Comparison of ENCODE assay signal across 13 mouse cellular contexts in genomic region chr11:60197998-60198619, GRCm38 (mm10). TPM values are rescaled to one million over a fixed set of nuclear protein-coding genes. Genes with fewer than 3 reads are reported as not detected.
DNase-seq lines count a peak whose midpoint lies in the region; ATAC-seq and TF ChIP-seq lines count a peak whose summit lies in the region.
"Had no signal": no experiment of that assay in that cellular context is flagged by ENCODE, and none has a peak within 500 bp of the region (broad histone marks: within the 10 kb centered on the region; RNA-seq: fewer than 3 reads in every experiment).

No protein-coding gene starts in this region.

- H3K36me3 ChIP-seq in forebrain, embryonic 14.5 days (ENCODE audit: control insufficient read depth, insufficient read depth, low read length): peaks cover 92% of the 10 kb centered on the region
- peaks cover 97% of the 10 kb centered on the region for H3K36me3 ChIP-seq in forebrain, embryonic 12.5 days (replicated peaks)
- peaks cover 96% of the 10 kb centered on the region for H3K36me3 ChIP-seq in limb, embryonic 12.5 days
- H3K36me3 ChIP-seq in limb, embryonic 10.5 days: peaks cover 98% of the 10 kb centered on the region
- peaks cover 0 to 15% of the 10 kb centered on the region in 2 experiments; a peak in 2 of 4 replicates for H3K36me3 ChIP-seq in MEL (ENCODE audit: control insufficient read depth in 1 of 2, insufficient read depth in 2 of 2, low read length in 2 of 2)
- peaks cover 36% of the 10 kb centered on the region for H3K36me3 ChIP-seq in hindbrain, postnatal 0 days (ENCODE audit: insufficient read depth, low read length)

- 0 out of 2 replicates have a peak overlapping the region, but pooled peaks have one; percentile 39 for H3K27ac ChIP-seq in forebrain, embryonic 14.5 days (ENCODE audit: low read depth, low read length)
- no peak overlapping the region for H3K27ac ChIP-seq in forebrain, embryonic 12.5 days
- H3K27ac ChIP-seq in limb, embryonic 12.5 days: peak overlapping the region; percentile 62
- no peak overlapping the region for H3K27ac ChIP-seq in limb, embryonic 10.5 days
- H3K27ac ChIP-seq in MEL (ENCODE audit: control insufficient read depth, low read depth, low read length): no peak overlapping the region
- no peak overlapping the region; the same call in 1 of the 2 replicates for H3K27ac ChIP-seq in hindbrain, postnatal 0 days
- H3K27ac ChIP-seq: left cerebral cortex, adult 2 months; liver, embryonic 13.5 days had no signal

- no peaks in the 10 kb centered on the region for H3K27me3 ChIP-seq in forebrain, embryonic 14.5 days (replicated peaks; ENCODE audit: control insufficient read depth, insufficient read depth, low read length)
- no peaks in the 10 kb centered on the region for H3K27me3 ChIP-seq in forebrain, embryonic 12.5 days
- no peaks in the 10 kb centered on the region for H3K27me3 ChIP-seq in limb, embryonic 12.5 days
- H3K27me3 ChIP-seq in limb, embryonic 10.5 days (ENCODE audit: low read depth, poor library complexity, severe bottlenecking): no peaks in the 10 kb centered on the region
- no peaks in the 10 kb centered on the region for H3K27me3 ChIP-seq in MEL (ENCODE audit: control insufficient read depth in 1 of 2, insufficient read depth in 2 of 2, low read length in 2 of 2)
- H3K27me3 ChIP-seq in hindbrain, postnatal 0 days (ENCODE audit: insufficient read depth, low read length): no peaks in the 10 kb centered on the region
- H3K27me3 ChIP-seq: liver, embryonic 13.5 days; Patski had no signal

- TF ChIP-seq CTCF in MEL (IDR thresholded peaks at IDR 0.05 in 2 of 3, conservative IDR thresholded peaks at IDR 0.05 in 1 of 3; ENCODE audit: control insufficient read depth in 1 of 3, insufficient read depth in 1 of 3, low read depth in 2 of 3, low read length in 3 of 3, poor library complexity in 1 of 3, severe bottlenecking in 1 of 3): no peak
- TF ChIP-seq CTCF in hindbrain, postnatal 0 days (IDR thresholded peaks at IDR 0.05; ENCODE audit: low read depth): no peak

- H3K4me3 ChIP-seq in forebrain, embryonic 14.5 days (ENCODE audit: low read depth, low read length): no peak overlapping the region
- no peak overlapping the region for H3K4me3 ChIP-seq in forebrain, embryonic 12.5 days (replicated peaks)
- no peak overlapping the region for H3K4me3 ChIP-seq in limb, embryonic 12.5 days (replicated peaks)
- no peak overlapping the region for H3K4me3 ChIP-seq in limb, embryonic 10.5 days
- H3K4me3 ChIP-seq in MEL (ENCODE audit: control insufficient read depth in 1 of 2, insufficient read depth in 1 of 2, low read depth in 2 of 2, low read length in 2 of 2): no peak overlapping the region
- no peak overlapping the region for H3K4me3 ChIP-seq in hindbrain, postnatal 0 days (ENCODE audit: low read length)
- H3K4me3 ChIP-seq: left cerebral cortex, adult 2 months; liver, embryonic 13.5 days had no signal

- DNase-seq in forebrain, embryonic 14.5 days (ENCODE audit: low spot score): no peak
- no peak for DNase-seq in limb, embryonic 10.5 days (ENCODE audit: low spot score)
- DNase-seq in MEL (ENCODE audit: low read depth, low spot score): peak; percentile 32
- peak; percentile 51 for DNase-seq in hindbrain, postnatal 0 days (ENCODE audit: low spot score)
- no peak for DNase-seq in heart, adult 18-20 months
- no peak for DNase-seq in kidney, postnatal 36 days
- DNase-seq: cerebellum, adult 18-20 months; kidney, postnatal 25 days; liver, embryonic 13.5 days had no signal

- TF ChIP-seq EP300 in MEL (IDR thresholded peaks at IDR 0.05; ENCODE audit: low read depth in 1 of 2, low read length in 2 of 2): no peak

- H3K9me3 ChIP-seq in forebrain, embryonic 14.5 days (replicated peaks; ENCODE audit: control insufficient read depth, low read length): peaks cover 4% of the 10 kb centered on the region; the same call in 1 of the 2 replicates
- H3K9me3 ChIP-seq in forebrain, embryonic 12.5 days: peaks cover 7% of the 10 kb centered on the region
- H3K9me3 ChIP-seq in limb, embryonic 12.5 days: peaks cover 13% of the 10 kb centered on the region
- H3K9me3 ChIP-seq in limb, embryonic 10.5 days (replicated peaks): peaks cover 5% of the 10 kb centered on the region; the same call in 1 of the 2 replicates
- no peaks in the 10 kb centered on the region for H3K9me3 ChIP-seq in MEL (replicated peaks; ENCODE audit: insufficient read depth, low read length)
- H3K9me3 ChIP-seq in hindbrain, postnatal 0 days (ENCODE audit: low read length): no peaks in the 10 kb centered on the region

- H3K4me1 ChIP-seq in forebrain, embryonic 14.5 days (ENCODE audit: control insufficient read depth, insufficient read depth, low read length): no peaks in the 10 kb centered on the region; the same call in 1 of the 2 replicates
- H3K4me1 ChIP-seq in forebrain, embryonic 12.5 days: peaks cover 11% of the 10 kb centered on the region
- peaks cover 12% of the 10 kb centered on the region for H3K4me1 ChIP-seq in limb, embryonic 12.5 days (replicated peaks)
- H3K4me1 ChIP-seq in limb, embryonic 10.5 days: peaks cover 21% of the 10 kb centered on the region
- no peaks in the 10 kb centered on the region for H3K4me1 ChIP-seq in MEL (ENCODE audit: control insufficient read depth in 1 of 2, insufficient read depth in 2 of 2, low read length in 2 of 2)
- H3K4me1 ChIP-seq in hindbrain, postnatal 0 days (ENCODE audit: insufficient read depth, low read length): peaks cover 14% of the 10 kb centered on the region

- no peak overlapping the region for H3K4me2 ChIP-seq in forebrain, embryonic 14.5 days (ENCODE audit: low read length)
- H3K4me2 ChIP-seq in forebrain, embryonic 12.5 days: no peak overlapping the region
- H3K4me2 ChIP-seq in limb, embryonic 12.5 days: no peak overlapping the region
- H3K4me2 ChIP-seq in hindbrain, postnatal 0 days (ENCODE audit: low read depth, low read length): no peak overlapping the region
- H3K4me2 ChIP-seq: liver, embryonic 13.5 days had no signal

- H3K9ac ChIP-seq in forebrain, embryonic 14.5 days (ENCODE audit: low read length): no peak overlapping the region
- no peak overlapping the region for H3K9ac ChIP-seq in forebrain, embryonic 12.5 days
- H3K9ac ChIP-seq in limb, embryonic 12.5 days (replicated peaks): no peak overlapping the region
- no peak overlapping the region for H3K9ac ChIP-seq in MEL (ENCODE audit: control insufficient read depth, low read depth, low read length, poor library complexity, severe bottlenecking)
- no peak overlapping the region; the same call in 1 of the 2 replicates for H3K9ac ChIP-seq in hindbrain, postnatal 0 days (replicated peaks; ENCODE audit: low read length)
- H3K9ac ChIP-seq: liver, embryonic 13.5 days had no signal

- 73% methylated on average over 24 of the region's 24 CpGs for WGBS in forebrain, embryonic 14.5 days
- WGBS in forebrain, embryonic 12.5 days: 79% methylated on average over 24 of the region's 24 CpGs
- WGBS in limb, embryonic 12.5 days: 82% methylated on average over 24 of the region's 24 CpGs
- WGBS in limb, embryonic 10.5 days: 90% methylated on average over 24 of the region's 24 CpGs
- 48% methylated on average over 24 of the region's 24 CpGs for WGBS in hindbrain, postnatal 0 days

- TF ChIP-seq RAD21 in MEL (IDR thresholded peaks at IDR 0.05; ENCODE audit: low read depth, low read length): no peak

- no peak for ATAC-seq in forebrain, embryonic 14.5 days
- ATAC-seq in forebrain, embryonic 12.5 days (ENCODE audit: low FRiP score): no peak
- no peak for ATAC-seq in limb, embryonic 12.5 days (ENCODE audit: insufficient number of reproducible peaks, insufficient read depth, low FRiP score, low TSS enrichment, low read depth)
- ATAC-seq in hindbrain, postnatal 0 days: 0 out of 2 replicates have a peak, but pooled peaks have one; percentile 11
- ATAC-seq: Patski had no signal

- TF ChIP-seq POLR2A in MEL (IDR thresholded peaks at IDR 0.05; ENCODE audit: control insufficient read depth in 1 of 2, insufficient read depth in 1 of 2, low read depth in 1 of 2, low read length in 2 of 2, poor library complexity in 1 of 2): no peak; a peak in 1 of 4 replicates

- H3K79me2 ChIP-seq in MEL (ENCODE audit: control insufficient read depth, insufficient read depth, low read length, poor library complexity): no peaks in the 10 kb centered on the region

TF ChIP-seq in MEL, 35 proteins besides CTCF, POLR2A, EP300 and RAD21:
- TF ChIP-seq MAX (IDR thresholded peaks at IDR 0.05; ENCODE audit: low read length): no peak
- peak; percentile 85 for TF ChIP-seq POLR2AphosphoS2 (IDR thresholded peaks at IDR 0.05; ENCODE audit: low read length)
- TF ChIP-seq MAFK (IDR thresholded peaks at IDR 0.05; ENCODE audit: borderline replicate concordance, low read depth, low read length): no peak
- peak; percentile 36; the same call in 1 of the 2 replicates for TF ChIP-seq ZMIZ1 (IDR thresholded peaks at IDR 0.05; ENCODE audit: low read depth, low read length)
- TF ChIP-seq POLR2AphosphoS5 (IDR thresholded peaks at IDR 0.05; ENCODE audit: borderline replicate concordance, low read depth, low read length): no peak
- TF ChIP-seq MEF2A (IDR thresholded peaks at IDR 0.05; ENCODE audit: extremely low read depth, insufficient replicate concordance, low read depth, low read length, poor library complexity, severe bottlenecking): no peak

RNA-seq across cellular contexts. Expression of gene Srebf1, which starts 24.3 kb away (rescaled TPM):
- 42.6 and 44.3 TPM in 2 replicates for polyA plus RNA-seq in forebrain, embryonic 14.5 days (2014; fragmentation: Nextera tagmentation; extraction: Ambion mirVana)
- polyA plus RNA-seq in forebrain, embryonic 12.5 days (2016; fragmentation: Nextera tagmentation; extraction: Ambion mirVana): 58.0 and 58.1 TPM in 2 replicates
- 54.1 and 61.2 TPM in 2 replicates for polyA plus RNA-seq in limb, embryonic 12.5 days (2016; fragmentation: Nextera tagmentation; extraction: Ambion mirVana)
- polyA plus RNA-seq in limb, embryonic 10.5 days (2016; fragmentation: Nextera tagmentation; extraction: Ambion mirVana): 56.2 and 56.6 TPM in 2 replicates
- 288 and 305 TPM in 2 replicates for total RNA-seq in MEL (2012; rRNA removed)
- polyA plus RNA-seq in MEL (2012; ENCODE audit: insufficient read depth in 1 of 2, insufficient read length in 2 of 2, low read depth in 1 of 2, low replicate concordance in 2 of 2, missing spikeins in 1 of 2): 100 to 1,000 TPM in 1 of 2 experiments, not detected in 1; 241 TPM
- 163 and 169 TPM in 2 replicates for total RNA-seq in hindbrain, postnatal 0 days (2014; rRNA removed)
- polyA plus RNA-seq in hindbrain, postnatal 0 days (2015; fragmentation: Nextera tagmentation; extraction: Ambion mirVana): 50.6 and 59.5 TPM in 2 replicates
- 10 to 100 TPM; 25.7 to 36.6 TPM for total RNA-seq in heart, adult 18-20 months (2021)

Comparison
In these comparisons a context has a peak if more than half of its experiments do, and no peak if none do; other contexts are left out.
1. H3K27ac ChIP-seq: peak in forebrain, embryonic 14.5 days (single experiment) and limb, embryonic 12.5 days (single experiment); none in forebrain, embryonic 12.5 days (single experiment), limb, embryonic 10.5 days (single experiment), MEL (single experiment) and hindbrain, postnatal 0 days (single experiment).
2. DNase-seq: peak in MEL (single experiment) and hindbrain, postnatal 0 days (single experiment); none in forebrain, embryonic 14.5 days (single experiment), limb, embryonic 10.5 days (single experiment), heart, adult 18-20 months (0 of 2) and kidney, postnatal 36 days (0 of 2).